Mouse (Mus musculus): ENCODE results near the gene Phpt1. TPM values are rescaled to one million over a fixed set of nuclear protein-coding genes. Genes with fewer than 3 reads are reported as not detected.
A peak's percentile ranks its signal among the peaks of the same experiment; 100 is the strongest.

The Phpt1 gene
- polyA plus RNA-seq, 1 experiment, result 0.30 TPM

DNA sequence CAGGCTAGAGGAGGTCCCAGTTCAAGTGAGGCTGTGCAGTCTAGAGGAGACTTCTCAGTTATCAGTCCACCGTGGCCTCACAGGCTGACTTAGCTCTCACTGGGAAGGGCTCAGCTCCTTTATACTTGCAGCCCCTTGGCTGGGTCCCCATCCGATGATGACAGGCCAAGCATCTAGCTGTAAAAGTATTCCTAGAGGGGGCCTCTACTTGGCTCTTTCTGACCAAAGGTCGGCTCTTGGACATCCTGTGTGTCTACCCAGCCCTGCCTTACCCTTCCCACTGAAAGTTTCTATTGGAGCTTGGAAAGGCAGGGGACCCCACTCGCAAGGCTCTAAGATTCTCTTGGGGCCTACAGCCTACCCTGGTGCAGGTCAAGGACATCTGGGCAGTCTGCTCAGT, 3.8 kb downstream of the Phpt1 start:
- Histone ChIP-seq H3K4me1 (ENCODE audit: control insufficient read depth) (peaks cover 40% of the 10 kb centered on the region), H3K27me3 (ENCODE audit: control insufficient read depth) (peaks cover 12% of the 10 kb centered on the region), H3K36me3 (ENCODE audit: control insufficient read depth) (peaks cover 24% of the 10 kb centered on the region), H3K9me3 (ENCODE audit: control insufficient read depth, low read length) (no peaks in the 10 kb centered on the region), H3K4me3 (replicated peaks) (no peak overlapping the region)
- TF ChIP-seq GATA1 (IDR thresholded peaks at IDR 0.05; ENCODE audit: low read length), result no peak
- no peak for TF ChIP-seq TAL1 (IDR thresholded peaks at IDR 0.05; ENCODE audit: low read length)

DNA sequence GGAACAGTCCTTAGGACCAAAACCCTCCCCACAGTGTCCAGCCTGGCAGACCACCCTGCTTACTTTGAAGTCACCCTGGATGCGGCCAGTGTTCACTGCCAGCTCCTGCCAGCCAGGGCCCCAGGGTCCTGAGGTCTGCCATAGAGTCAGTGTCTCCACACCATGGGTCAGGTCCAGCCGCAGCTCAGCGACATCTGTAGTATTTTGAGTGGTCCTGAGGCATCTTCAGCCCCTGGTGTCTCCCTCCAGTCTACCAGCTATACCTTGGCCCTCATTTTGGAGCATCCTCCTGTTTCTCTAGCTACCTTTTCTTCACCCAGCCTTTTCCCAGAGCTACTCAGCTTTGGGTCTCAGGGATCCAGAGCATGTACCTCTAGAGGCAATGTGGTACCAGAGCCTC, 5.7 kb downstream of the Phpt1 start:
- Histone ChIP-seq H3K9me3 (ENCODE audit: control insufficient read depth, low read length) (no peaks in the 10 kb centered on the region), H3K4me3 (replicated peaks) (no peak overlapping the region), H3K27me3 (ENCODE audit: control insufficient read depth) (no peaks in the 10 kb centered on the region), H3K36me3 (ENCODE audit: control insufficient read depth) (peaks cover 40% of the 10 kb centered on the region), H3K4me1 (ENCODE audit: control insufficient read depth) (peaks cover 23% of the 10 kb centered on the region)
- TF ChIP-seq GATA1 (IDR thresholded peaks at IDR 0.05; ENCODE audit: low read length) (no peak), TAL1 (IDR thresholded peaks at IDR 0.05; ENCODE audit: low read length) (no peak)

DNA sequence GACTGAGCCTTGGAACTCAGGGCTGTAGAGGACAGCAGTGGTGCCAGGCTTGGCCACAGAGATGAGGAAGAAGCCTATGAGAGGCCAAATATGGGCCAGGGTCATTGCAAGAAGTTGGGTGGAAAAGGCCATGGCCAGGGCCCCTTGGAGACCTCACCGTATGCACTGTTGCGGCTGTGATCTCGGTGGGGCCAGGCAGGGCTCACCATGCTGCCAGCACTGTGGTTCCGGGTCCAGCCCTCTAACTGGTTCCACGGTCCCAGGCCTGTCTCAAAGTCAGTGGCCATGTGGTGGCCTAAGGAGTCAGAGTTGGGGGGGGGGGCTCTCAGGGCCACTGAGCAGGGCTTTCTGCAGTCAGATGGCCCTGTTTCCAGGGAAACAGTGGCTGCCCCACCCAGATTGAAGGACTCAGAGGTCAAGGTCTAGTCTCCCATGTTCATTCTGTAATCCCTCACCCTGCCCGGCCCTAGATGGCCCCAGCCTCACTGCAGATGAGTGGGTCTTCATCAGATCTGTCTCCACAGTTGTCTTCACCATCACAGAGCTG, 6.5 kb downstream of the Phpt1 start:
- H3K4me3 ChIP-seq (replicated peaks), result no peak overlapping the region
- peaks cover 15% of the 10 kb centered on the region for H3K4me1 ChIP-seq (ENCODE audit: control insufficient read depth)
- H3K36me3 ChIP-seq (ENCODE audit: control insufficient read depth), result peaks cover 47% of the 10 kb centered on the region
- no peak for TF ChIP-seq GATA1 (IDR thresholded peaks at IDR 0.05; ENCODE audit: low read length)
- TF ChIP-seq TAL1 (IDR thresholded peaks at IDR 0.05; ENCODE audit: low read length), result no peak
- no peaks in the 10 kb centered on the region for H3K9me3 ChIP-seq (ENCODE audit: control insufficient read depth, low read length)
- H3K27me3 ChIP-seq (ENCODE audit: control insufficient read depth), result no peaks in the 10 kb centered on the region

DNA sequence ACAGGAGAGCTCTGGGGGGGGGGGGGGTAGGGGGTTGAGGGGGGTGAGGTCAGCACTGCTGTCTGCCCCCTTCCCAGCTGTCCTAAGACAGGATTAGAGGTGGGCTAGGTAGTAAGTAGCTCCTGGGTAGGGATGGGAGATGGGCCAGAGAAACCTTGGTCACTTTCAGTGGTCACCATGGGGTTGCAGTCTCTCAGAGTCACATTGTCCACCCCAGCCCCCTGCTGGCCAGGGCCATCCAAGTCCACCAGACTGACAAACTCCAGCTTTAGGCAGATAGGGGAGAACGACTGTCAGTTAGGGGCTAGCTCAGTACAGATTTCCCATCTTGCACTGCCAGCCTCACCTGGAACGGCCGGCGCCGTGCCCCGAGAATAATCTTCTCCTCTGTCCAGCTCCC, 8.5 kb downstream of the Phpt1 start:
- H3K36me3 ChIP-seq (ENCODE audit: control insufficient read depth), result peaks cover 67% of the 10 kb centered on the region
- no peaks in the 10 kb centered on the region for H3K27me3 ChIP-seq (ENCODE audit: control insufficient read depth)
- TF ChIP-seq TAL1 (IDR thresholded peaks at IDR 0.05; ENCODE audit: low read length) (no peak), GATA1 (IDR thresholded peaks at IDR 0.05; ENCODE audit: low read length) (no peak)
- no peak overlapping the region for H3K4me3 ChIP-seq (replicated peaks)
- peaks cover 14% of the 10 kb centered on the region for H3K4me1 ChIP-seq (ENCODE audit: control insufficient read depth)
- no peaks in the 10 kb centered on the region for H3K9me3 ChIP-seq (ENCODE audit: control insufficient read depth, low read length)

DNA sequence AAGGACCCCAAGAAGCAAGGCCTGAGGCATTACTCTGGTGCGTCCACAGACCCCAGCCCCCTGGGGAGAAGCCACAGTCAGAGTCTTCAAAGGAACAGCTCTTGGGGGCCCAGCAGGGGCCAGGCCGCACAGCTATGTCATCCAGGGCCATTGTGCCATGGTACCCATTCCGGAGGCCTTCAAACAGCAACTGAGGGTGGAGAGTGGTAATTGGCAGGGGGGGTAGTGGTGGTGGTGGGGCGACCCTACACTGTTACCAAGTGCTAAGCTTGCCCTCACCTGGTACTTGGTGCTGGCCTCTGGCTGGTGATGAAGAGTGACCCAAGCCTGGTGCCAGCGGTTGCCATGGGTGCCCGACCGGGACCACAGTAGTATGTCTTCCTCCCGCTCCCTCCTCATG, 9.3 kb downstream of the Phpt1 start:
- TF ChIP-seq GATA1 (IDR thresholded peaks at IDR 0.05; ENCODE audit: low read length) (no peak), TAL1 (IDR thresholded peaks at IDR 0.05; ENCODE audit: low read length) (no peak)
- no peak overlapping the region for H3K4me3 ChIP-seq (replicated peaks)
- peaks cover 12% of the 10 kb centered on the region for H3K4me1 ChIP-seq (ENCODE audit: control insufficient read depth)
- no peaks in the 10 kb centered on the region for H3K27me3 ChIP-seq (ENCODE audit: control insufficient read depth)
- H3K36me3 ChIP-seq (ENCODE audit: control insufficient read depth), result peaks cover 73% of the 10 kb centered on the region
- H3K9me3 ChIP-seq (ENCODE audit: control insufficient read depth, low read length), result no peaks in the 10 kb centered on the region

DNA sequence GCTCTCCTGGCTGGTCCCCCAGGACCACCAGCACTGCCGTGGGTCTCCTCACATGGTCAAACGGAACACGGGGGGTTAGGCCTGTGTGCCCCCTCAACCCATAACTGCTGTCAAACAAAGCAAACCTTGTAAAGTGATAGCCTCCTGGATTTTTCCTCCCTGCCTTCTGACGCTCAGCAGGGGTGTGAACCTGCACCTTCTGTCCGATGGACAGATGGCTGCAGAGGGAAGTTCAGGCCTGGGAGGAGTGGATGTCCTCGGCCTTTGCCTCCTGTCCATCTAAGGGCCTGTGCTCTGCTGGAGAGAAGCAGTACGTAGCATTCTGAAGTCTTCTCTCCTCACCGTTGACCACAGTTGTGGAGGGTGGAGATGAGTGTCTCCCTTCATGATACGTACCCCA, 13.1 kb downstream of the Phpt1 start:
- H3K4me1 ChIP-seq (ENCODE audit: control insufficient read depth), result peaks cover 34% of the 10 kb centered on the region
- H3K9me3 ChIP-seq (ENCODE audit: control insufficient read depth, low read length), result no peaks in the 10 kb centered on the region
- H3K27me3 ChIP-seq (ENCODE audit: control insufficient read depth), result no peaks in the 10 kb centered on the region
- H3K36me3 ChIP-seq (ENCODE audit: control insufficient read depth), result peaks cover 69% of the 10 kb centered on the region
- H3K4me3 ChIP-seq (replicated peaks), result no peak overlapping the region
- TF ChIP-seq GATA1 (IDR thresholded peaks at IDR 0.05; ENCODE audit: low read length) (no peak), TAL1 (IDR thresholded peaks at IDR 0.05; ENCODE audit: low read length) (no peak)

DNA sequence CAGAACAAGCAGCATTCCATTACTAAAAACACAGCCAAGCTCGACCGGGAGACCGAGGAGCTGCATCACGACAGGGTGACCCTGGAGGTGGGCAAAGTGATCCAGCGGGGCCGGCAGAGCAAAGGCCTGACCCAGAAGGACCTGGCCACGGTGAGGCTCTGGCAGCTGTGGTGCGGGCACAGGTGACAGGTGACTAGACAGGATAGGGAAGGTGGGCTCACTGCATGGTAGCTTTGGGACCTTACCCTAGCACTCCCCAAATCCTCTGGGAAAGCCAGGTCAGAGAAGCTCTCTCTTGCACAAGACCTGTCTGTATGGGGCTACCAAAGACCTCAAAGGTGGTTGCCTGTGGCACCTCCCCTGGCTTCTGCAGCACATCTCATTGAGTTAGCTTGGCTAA, 14.5 kb downstream of the Phpt1 start:
- Histone ChIP-seq H3K4me3 (replicated peaks) (no peak overlapping the region), H3K36me3 (ENCODE audit: control insufficient read depth) (peaks cover 65% of the 10 kb centered on the region), H3K27me3 (ENCODE audit: control insufficient read depth) (no peaks in the 10 kb centered on the region), H3K9me3 (ENCODE audit: control insufficient read depth, low read length) (no peaks in the 10 kb centered on the region), H3K4me1 (ENCODE audit: control insufficient read depth) (peaks cover 42% of the 10 kb centered on the region)
- TF ChIP-seq TAL1 (IDR thresholded peaks at IDR 0.05; ENCODE audit: low read length) (no peak), GATA1 (IDR thresholded peaks at IDR 0.05; ENCODE audit: low read length) (no peak)

DNA sequence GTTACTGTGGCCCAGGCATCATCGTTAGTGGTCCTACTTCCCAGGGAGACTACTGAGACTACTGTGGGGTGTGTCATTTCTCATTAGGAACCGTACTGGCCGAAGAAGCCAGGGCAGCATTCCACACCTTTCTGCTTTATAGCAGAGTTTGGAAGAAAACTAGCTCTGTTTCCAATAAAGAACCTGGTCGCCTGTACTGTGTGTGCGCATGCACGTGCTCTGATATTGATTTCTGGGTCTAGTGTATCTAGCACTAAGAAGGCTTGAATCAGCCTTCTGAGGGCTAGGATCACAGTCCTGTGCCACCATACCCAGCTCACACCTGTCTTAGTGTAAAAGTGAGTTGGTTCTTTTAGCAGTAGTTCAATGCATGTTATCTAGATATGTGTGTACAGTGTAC, 16.2 kb downstream of the Phpt1 start:
- TF ChIP-seq TAL1 (IDR thresholded peaks at IDR 0.05; ENCODE audit: low read length) (no peak), GATA1 (IDR thresholded peaks at IDR 0.05; ENCODE audit: low read length) (no peak)
- Histone ChIP-seq H3K27me3 (ENCODE audit: control insufficient read depth) (no peaks in the 10 kb centered on the region), H3K9me3 (ENCODE audit: control insufficient read depth, low read length) (no peaks in the 10 kb centered on the region), H3K36me3 (ENCODE audit: control insufficient read depth) (peaks cover 48% of the 10 kb centered on the region), H3K4me1 (ENCODE audit: control insufficient read depth) (peaks cover 42% of the 10 kb centered on the region), H3K4me3 (replicated peaks) (peak overlapping the region; percentile 83)

DNA sequence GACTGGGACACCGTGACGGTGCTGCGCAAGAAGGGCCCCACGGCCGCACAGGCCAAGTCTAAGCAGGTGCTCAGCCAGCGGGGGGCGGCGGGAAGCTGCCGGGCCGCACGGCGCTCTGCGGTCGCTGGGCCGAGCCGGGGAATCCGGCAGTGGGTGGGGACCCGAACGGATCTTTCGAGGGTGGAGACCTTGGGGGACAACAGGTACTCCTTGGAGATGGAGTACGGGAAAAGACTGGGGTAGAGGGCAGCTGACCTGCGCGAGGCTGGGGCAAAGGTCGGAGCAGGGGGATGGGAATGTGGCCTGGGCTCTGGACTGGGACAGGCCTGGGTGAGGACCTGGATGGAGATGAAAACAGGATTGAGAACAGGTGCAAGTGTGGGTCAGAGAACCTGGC, 17.1 kb downstream of the Phpt1 start:
- Histone ChIP-seq H3K27me3 (ENCODE audit: control insufficient read depth) (no peaks in the 10 kb centered on the region), H3K36me3 (ENCODE audit: control insufficient read depth) (peaks cover 40% of the 10 kb centered on the region), H3K4me1 (ENCODE audit: control insufficient read depth) (peaks cover 42% of the 10 kb centered on the region), H3K4me3 (replicated peaks) (peak overlapping the region; percentile 83), H3K9me3 (ENCODE audit: control insufficient read depth, low read length) (no peaks in the 10 kb centered on the region)
- TF ChIP-seq GATA1 (IDR thresholded peaks at IDR 0.05; ENCODE audit: low read length) (no peak), TAL1 (IDR thresholded peaks at IDR 0.05; ENCODE audit: low read length) (no peak)
